Mouse (Mus musculus): ENCODE measurements around the gene Snx25. TPM values are rescaled to one million over a fixed set of nuclear protein-coding genes. Genes with fewer than 3 reads are reported as not detected.

The Snx25 gene
- polyA plus RNA-seq, 2 experiments = 4.2 to 4.3 TPM

GRCm38 (mm10) chr8:46024392-46024791 lies 127.6 kb downstream of the Snx25 start:
- no peak overlapping the region for H3K9ac ChIP-seq (replicated peaks)
- no peaks in the 10 kb centered on the region for H3K9me3 ChIP-seq (ENCODE audit: control insufficient read depth, low read length)
- no peak overlapping the region for H3K27ac ChIP-seq
- no peaks in the 10 kb centered on the region for H3K27me3 ChIP-seq (ENCODE audit: control insufficient read depth, insufficient read depth, low read length)
- H3K4me2 ChIP-seq (ENCODE audit: low read depth) = no peak overlapping the region
- DNase-seq (ENCODE audit: low read depth in 3 of 3, low spot score in 3 of 3) (no peak), ATAC-seq (ENCODE audit: insufficient read depth) (no peak)
- H3K4me3 ChIP-seq (ENCODE audit: insufficient read depth in 1 of 2, low read depth in 2 of 2, low read length in 2 of 2) = no peak overlapping the region
- 49% methylated on average over 4 of the region's 4 CpGs for WGBS (ENCODE audit: insufficient replicate concordance)
- TF ChIP-seq CTCF (IDR thresholded peaks at IDR 0.05; ENCODE audit: low read depth) = no peak
- no peak for TF ChIP-seq EP300 (IDR thresholded peaks at IDR 0.05; ENCODE audit: low read depth)
- no peaks in the 10 kb centered on the region for H3K4me1 ChIP-seq (replicated peaks; ENCODE audit: control insufficient read depth in 2 of 2, insufficient read depth in 2 of 2, low read length in 1 of 2)
- no peaks in the 10 kb centered on the region for H3K36me3 ChIP-seq (replicated peaks; ENCODE audit: control insufficient read depth, insufficient read depth, low read depth)

GRCm38 (mm10) chr8:46022758-46023157 lies 129.2 kb downstream of the Snx25 start:
- 84% methylated on average over 9 of the region's 9 CpGs for WGBS (ENCODE audit: insufficient replicate concordance)
- no peak for DNase-seq (ENCODE audit: low read depth in 3 of 3, low spot score in 3 of 3)
- no peak for ATAC-seq (ENCODE audit: insufficient read depth)
- Histone ChIP-seq H3K4me1 (replicated peaks; ENCODE audit: control insufficient read depth in 2 of 2, insufficient read depth in 2 of 2, low read length in 1 of 2) (no peaks in the 10 kb centered on the region), H3K9me3 (ENCODE audit: control insufficient read depth, low read length) (no peaks in the 10 kb centered on the region), H3K4me2 (ENCODE audit: low read depth) (no peak overlapping the region), H3K36me3 (replicated peaks; ENCODE audit: control insufficient read depth, insufficient read depth, low read depth) (no peaks in the 10 kb centered on the region), H3K27ac (no peak overlapping the region), H3K9ac (replicated peaks) (no peak overlapping the region), H3K4me3 (ENCODE audit: insufficient read depth in 1 of 2, low read depth in 2 of 2, low read length in 2 of 2) (no peak overlapping the region), H3K27me3 (ENCODE audit: control insufficient read depth, insufficient read depth, low read length) (no peaks in the 10 kb centered on the region)
- TF ChIP-seq EP300 (IDR thresholded peaks at IDR 0.05; ENCODE audit: low read depth) (no peak), CTCF (IDR thresholded peaks at IDR 0.05; ENCODE audit: low read depth) (no peak)

- DNase-seq (ENCODE audit: low read depth in 3 of 3, low spot score in 3 of 3) = no peak
- Histone ChIP-seq H3K4me2 (ENCODE audit: low read depth) (no peak overlapping the region), H3K4me3 (ENCODE audit: insufficient read depth in 1 of 2, low read depth in 2 of 2, low read length in 2 of 2) (no peak overlapping the region), H3K9me3 (ENCODE audit: control insufficient read depth, low read length) (no peaks in the 10 kb centered on the region), H3K9ac (replicated peaks) (no peak overlapping the region), H3K36me3 (replicated peaks; ENCODE audit: control insufficient read depth, insufficient read depth, low read depth) (no peaks in the 10 kb centered on the region), H3K27ac (no peak overlapping the region), H3K27me3 (ENCODE audit: control insufficient read depth, insufficient read depth, low read length) (no peaks in the 10 kb centered on the region), H3K4me1 (replicated peaks; ENCODE audit: control insufficient read depth in 2 of 2, insufficient read depth in 2 of 2, low read length in 1 of 2) (no peaks in the 10 kb centered on the region)
- WGBS (ENCODE audit: insufficient replicate concordance) = 64% methylated on average over 9 of the region's 9 CpGs
- no peak for TF ChIP-seq EP300 (IDR thresholded peaks at IDR 0.05; ENCODE audit: low read depth)
- no peak for TF ChIP-seq CTCF (IDR thresholded peaks at IDR 0.05; ENCODE audit: low read depth)
- no peak for ATAC-seq (ENCODE audit: insufficient read depth)
Measured at GRCm38 (mm10) chr8:46022203-46022602, 129.8 kb downstream of the Snx25 start.

GRCm38 (mm10) chr8:46010746-46011680 lies 140.9 kb downstream of the Snx25 start:
- H3K9ac ChIP-seq (replicated peaks) = no peak overlapping the region
- DNase-seq (ENCODE audit: low read depth in 3 of 3, low spot score in 3 of 3) (no peak), ATAC-seq (ENCODE audit: insufficient read depth) (0 out of 2 replicates have a peak, but pooled peaks have one; percentile 26)
- H3K27me3 ChIP-seq (ENCODE audit: control insufficient read depth, insufficient read depth, low read length) = no peaks in the 10 kb centered on the region
- H3K9me3 ChIP-seq (ENCODE audit: control insufficient read depth, low read length) = no peaks in the 10 kb centered on the region
- TF ChIP-seq CTCF (IDR thresholded peaks at IDR 0.05; ENCODE audit: low read depth) (peak; percentile 42), EP300 (IDR thresholded peaks at IDR 0.05; ENCODE audit: low read depth) (no peak)
- H3K27ac ChIP-seq = no peak overlapping the region
- 30% methylated on average over 17 of the region's 17 CpGs for WGBS (ENCODE audit: insufficient replicate concordance)
- peak overlapping the region; percentile 24 for H3K4me2 ChIP-seq (ENCODE audit: low read depth)
- peaks cover 0 to 5% of the 10 kb centered on the region in 2 experiments; a peak in 1 of 4 replicates for H3K4me1 ChIP-seq (replicated peaks; ENCODE audit: control insufficient read depth in 2 of 2, insufficient read depth in 2 of 2, low read length in 1 of 2)
- H3K36me3 ChIP-seq (replicated peaks; ENCODE audit: control insufficient read depth, insufficient read depth, low read depth) = no peaks in the 10 kb centered on the region
- no peak overlapping the region for H3K4me3 ChIP-seq (ENCODE audit: insufficient read depth in 1 of 2, low read depth in 2 of 2, low read length in 2 of 2)

- no peak overlapping the region for H3K4me3 ChIP-seq (ENCODE audit: insufficient read depth in 1 of 2, low read depth in 2 of 2, low read length in 2 of 2)
- peak overlapping the region; percentile 24 for H3K4me2 ChIP-seq (ENCODE audit: low read depth)
- ATAC-seq (ENCODE audit: insufficient read depth) = no peak
- no peaks in the 10 kb centered on the region for H3K36me3 ChIP-seq (replicated peaks; ENCODE audit: control insufficient read depth, insufficient read depth, low read depth)
- H3K27me3 ChIP-seq (ENCODE audit: control insufficient read depth, insufficient read depth, low read length) = no peaks in the 10 kb centered on the region
- H3K9ac ChIP-seq (replicated peaks) = no peak overlapping the region
- DNase-seq (ENCODE audit: low read depth in 3 of 3, low spot score in 3 of 3) = no peak
- H3K4me1 ChIP-seq (replicated peaks; ENCODE audit: control insufficient read depth in 2 of 2, insufficient read depth in 2 of 2, low read length in 1 of 2) = peaks cover 0 to 5% of the 10 kb centered on the region in 2 experiments; a peak in 1 of 4 replicates
- TF ChIP-seq CTCF (IDR thresholded peaks at IDR 0.05; ENCODE audit: low read depth) (no peak), EP300 (IDR thresholded peaks at IDR 0.05; ENCODE audit: low read depth) (no peak)
- 48% methylated on average over 2 of the region's 2 CpGs for WGBS (ENCODE audit: insufficient replicate concordance)
- H3K9me3 ChIP-seq (ENCODE audit: control insufficient read depth, low read length) = no peaks in the 10 kb centered on the region
- no peak overlapping the region for H3K27ac ChIP-seq
Measured at GRCm38 (mm10) chr8:46010306-46010705, 141.7 kb downstream of the Snx25 start.

All from liver, embryonic 14.5 days (tissue).